Mouse (Mus musculus) MEL-GATA-1-ER (cell line): Measurements from ENCODE around the gene Smim27.
"Not testable (repeated sequence)": the region's sequence is repeated elsewhere in the genome, so short reads cannot be mapped to it uniquely, and the experiment has no call there.

Experiments used
- DNase-seq: peaks from one replicate; pipeline ENCODE4 v3.0.0-alpha.2; 2012; ENCODE audit warnings: low read depth; ENCODE audit errors: extremely low read depth

The Smim27 gene

DNA sequence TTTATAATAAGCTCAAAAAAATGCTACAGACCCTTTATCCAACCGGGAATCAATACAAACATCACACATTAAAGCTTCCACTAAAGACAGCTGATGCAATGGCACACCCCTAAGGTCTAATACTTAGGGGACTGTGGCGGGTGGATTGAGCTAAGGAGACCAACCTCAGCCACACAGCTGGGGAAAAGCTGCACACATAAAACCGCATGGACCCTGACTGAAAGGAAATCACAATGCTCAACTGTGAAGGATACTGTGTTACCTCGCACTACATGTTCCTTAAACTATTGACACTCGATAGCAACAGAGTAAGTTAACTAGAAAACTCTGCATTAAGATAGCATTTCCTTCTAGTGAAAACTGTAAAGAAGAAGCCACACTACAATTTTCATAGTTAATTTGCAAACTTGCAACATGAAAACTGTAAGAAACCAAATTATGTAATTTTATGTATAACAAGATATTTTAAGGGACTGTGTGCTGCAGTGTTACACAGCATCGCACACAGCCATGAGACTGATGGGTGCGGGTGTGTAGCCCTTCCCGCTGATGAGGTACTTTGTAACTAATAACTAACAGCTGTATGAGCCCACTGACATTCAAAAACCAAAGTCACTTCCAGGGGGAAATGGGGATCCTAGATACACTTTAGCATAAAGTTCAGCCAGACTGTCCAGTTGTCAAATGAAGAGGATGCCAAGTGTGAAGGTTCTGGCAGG is 14.8 kb upstream of the Smim27 start:
- no peak for DNase-seq

DNA sequence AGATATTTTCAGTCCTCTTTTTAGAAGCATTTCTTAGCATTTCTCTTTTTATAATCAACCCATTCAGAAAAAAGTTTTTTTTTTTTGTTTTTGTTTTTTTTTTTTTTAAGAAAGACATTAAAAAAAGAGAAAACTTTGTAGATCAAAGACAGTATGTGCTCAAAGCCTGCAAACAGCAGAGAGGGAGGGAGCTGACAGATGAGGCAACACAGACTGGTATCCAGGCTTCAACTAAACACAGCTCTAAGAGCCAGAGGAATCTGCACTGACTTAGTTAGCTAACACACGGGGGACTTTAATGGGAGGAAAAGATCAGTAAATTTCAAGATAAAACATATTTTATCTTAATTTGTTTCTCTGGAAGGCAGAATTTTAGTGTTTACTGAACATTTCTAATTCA is 5.1 kb upstream of the Smim27 start:
- no peak for DNase-seq

- DNase-seq: no peak
Observed at GRCm38 (mm10) chr4:40267681-40268080, 1.7 kb upstream of the Smim27 start.

- peak; percentile 54 for DNase-seq
Observed at GRCm38 (mm10) chr4:40268204-40268813, 1.1 kb upstream of the Smim27 start.

GRCm38 (mm10) chr4:40268835-40269234 is 544 bp upstream of the Smim27 start:
- no peak for DNase-seq

DNA sequence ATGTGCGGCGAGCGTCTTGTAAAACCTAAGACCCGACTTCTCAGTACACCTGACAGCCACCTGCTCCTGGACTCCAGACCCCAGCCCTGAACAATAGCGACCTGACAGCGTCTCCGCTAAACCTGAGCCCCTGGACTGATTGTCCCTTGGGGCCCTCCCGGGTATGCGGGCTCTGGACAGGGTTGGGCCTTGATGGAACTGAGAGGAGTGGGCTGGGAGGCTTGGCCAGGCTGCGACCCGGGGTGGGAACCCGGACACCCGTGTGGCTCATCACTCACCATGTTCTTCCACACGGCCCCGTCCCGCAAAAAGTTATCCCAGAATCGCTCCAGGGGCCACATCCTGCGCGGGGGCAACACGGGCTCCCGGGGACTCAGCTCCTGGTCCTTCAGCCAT is 9.5 kb downstream of the Smim27 start:
- no peak for DNase-seq

DNA sequence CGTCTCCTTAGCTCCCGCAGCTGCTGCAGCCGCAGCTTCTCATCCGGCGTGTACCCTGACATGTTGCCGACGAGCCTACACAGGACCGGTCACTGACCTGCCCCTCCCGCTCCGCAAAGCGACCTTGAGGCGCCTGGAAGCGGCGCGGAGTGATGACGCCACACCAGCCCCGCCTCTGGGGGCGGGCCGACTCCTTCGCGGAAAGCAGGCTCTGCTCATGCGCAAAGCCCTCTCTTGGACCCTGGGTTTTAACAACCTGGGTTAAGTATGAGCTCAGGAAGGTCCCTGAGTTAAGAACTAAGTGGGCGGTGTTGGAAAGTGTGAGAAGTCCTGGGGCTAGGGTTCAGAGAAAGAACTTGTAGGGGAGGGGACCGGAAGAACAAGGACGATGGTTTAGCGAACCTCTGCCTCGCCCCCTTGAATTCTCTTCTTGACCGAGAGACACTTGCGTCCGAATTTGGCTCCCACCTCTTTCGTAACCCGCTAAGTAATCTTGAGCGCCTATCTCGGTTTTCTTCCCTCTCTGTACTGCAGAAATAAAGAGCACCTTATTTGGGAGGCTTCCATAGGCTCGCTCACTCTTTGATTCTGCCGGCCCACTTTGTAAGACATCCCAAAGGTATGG is 10.0 kb downstream of the Smim27 start, which contains the start of gene Ndufb6:
TSS of gene Ndufb6 (minus strand) at position 146 of the 625 bp plus-strand sequence.
- DNase-seq: peak; percentile 92

GRCm38 (mm10) chr4:40285582-40285981 is 16.2 kb downstream of the Smim27 start:
- no peak for DNase-seq

DNA sequence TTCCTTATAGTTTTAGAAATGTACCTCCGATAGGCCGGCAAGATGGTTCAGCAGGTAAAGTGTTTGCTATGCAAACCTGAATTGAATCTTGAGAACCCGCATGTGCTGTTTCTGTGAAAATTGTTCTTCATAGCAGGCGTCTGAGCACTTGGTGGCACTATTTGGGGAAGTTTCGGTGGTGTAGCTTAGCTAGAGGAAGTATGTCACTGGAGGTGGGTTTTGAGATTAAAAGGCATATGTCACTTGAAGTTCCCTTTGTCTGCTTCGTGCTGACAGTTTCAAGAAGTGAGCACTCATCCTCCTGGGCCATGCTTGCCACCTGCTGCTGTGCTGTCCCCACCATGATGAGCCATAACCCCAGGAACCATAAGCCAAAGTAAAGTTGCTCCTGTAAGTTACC is 18.0 kb downstream of the Smim27 start:
- DNase-seq: peak; percentile 77

- no peak for DNase-seq
Observed at GRCm38 (mm10) chr4:40289046-40289445, 19.7 kb downstream of the Smim27 start.

GRCm38 (mm10) chr4:40291511-40291910 is 22.1 kb downstream of the Smim27 start:
- DNase-seq: not testable (repeated sequence)

DNA sequence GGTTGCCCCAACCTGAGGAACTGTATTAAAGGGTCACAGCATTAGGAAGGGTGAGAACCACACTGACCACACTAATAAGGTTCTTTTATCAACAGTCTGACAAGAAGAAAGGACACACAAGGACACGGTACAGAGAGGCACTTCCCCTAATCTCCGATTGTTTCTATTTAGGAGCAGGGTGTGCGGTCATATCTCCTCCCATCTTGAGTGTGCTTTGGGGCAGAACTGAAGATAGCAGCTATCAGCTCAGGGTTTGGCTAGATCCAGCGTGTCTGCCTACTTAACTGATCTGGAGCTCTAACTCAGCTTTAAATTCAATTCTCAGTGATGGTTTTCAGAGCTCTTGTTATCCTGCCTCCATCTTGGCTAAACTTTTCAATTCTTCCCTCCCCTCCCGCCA is 29.8 kb downstream of the Smim27 start:
- DNase-seq: no peak

- peak; percentile 72 for DNase-seq
Observed at GRCm38 (mm10) chr4:40301076-40301789, 31.9 kb downstream of the Smim27 start.

DNA sequence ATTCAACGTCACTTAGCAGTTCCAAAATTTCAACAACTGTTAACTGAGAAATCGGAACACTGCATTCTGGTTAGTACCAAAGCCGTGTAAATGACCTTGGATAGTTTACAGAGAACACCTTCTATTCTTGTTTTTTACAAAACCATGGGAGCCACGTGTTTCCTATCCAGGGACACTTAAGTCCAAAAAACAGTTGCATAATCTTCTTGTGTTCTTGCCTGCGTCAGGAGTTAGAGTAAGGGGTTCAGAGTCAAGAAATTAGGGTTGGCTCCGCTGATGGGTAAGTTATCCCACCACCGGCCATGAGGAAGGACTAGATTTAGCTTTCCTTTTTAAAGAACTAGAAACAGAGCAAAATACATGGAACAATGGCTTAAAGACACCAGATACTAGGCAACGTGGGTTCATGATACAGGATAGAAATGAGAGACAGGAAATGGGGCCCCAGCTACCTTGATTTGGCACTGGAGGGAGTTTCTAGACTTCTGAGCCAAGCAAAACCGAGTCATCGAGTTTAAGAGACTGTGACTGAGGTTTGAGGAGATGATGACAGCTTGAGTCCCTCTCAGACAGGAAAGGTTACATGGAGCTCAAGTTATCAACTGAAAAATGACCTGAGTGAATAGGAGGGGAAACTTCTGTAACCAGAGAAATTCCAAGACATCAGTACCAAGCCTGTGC is 33.2 kb downstream of the Smim27 start:
- DNase-seq: no peak

DNA sequence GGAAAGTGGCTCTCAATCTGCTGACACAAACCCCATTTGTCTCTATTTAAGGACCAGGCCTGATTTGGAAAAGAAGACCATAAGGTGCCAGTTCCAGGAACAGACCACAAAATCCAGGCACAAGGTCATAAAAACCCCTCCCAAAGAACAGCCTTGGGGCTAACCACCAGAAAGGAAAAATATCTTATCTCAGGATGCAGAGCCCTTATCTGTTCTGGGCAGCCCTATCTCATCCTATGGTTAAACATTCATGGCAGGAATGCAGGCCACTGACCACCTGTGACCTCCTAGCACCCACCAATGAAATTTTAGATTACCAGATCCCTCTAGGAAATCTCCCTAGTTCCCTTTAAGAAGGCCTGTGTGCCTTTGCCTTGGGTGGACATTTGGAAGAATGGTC is 40.3 kb downstream of the Smim27 start:
- no peak for DNase-seq

DNA sequence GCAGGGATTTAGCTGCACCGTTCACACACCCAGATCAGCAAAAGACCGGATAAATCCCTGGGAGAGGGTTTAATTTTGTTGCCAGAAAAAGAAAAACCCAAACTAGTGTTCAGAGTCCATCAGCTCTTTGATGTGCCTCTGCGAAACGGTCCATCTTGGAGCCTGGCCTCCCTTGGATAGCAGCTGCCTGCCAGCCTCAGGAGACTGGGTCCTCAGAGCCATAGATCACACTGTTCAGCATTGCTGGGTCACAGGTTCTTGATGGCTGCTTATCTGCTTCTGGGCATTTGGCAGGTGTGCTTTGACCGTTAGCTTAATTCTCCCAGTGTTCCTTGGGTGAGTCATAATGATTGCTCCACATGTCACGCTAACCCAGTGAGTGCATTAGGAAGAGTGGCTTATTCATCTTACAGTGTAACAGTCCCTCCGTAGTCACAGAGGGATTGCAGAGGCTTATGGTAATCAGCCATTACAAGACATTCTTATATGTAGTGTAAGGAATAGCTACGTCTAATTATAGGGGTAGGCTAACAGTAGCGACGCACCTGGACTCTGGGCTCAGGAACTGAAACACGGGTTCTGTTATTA is 41.5 kb downstream of the Smim27 start:
- no peak for DNase-seq

DNA sequence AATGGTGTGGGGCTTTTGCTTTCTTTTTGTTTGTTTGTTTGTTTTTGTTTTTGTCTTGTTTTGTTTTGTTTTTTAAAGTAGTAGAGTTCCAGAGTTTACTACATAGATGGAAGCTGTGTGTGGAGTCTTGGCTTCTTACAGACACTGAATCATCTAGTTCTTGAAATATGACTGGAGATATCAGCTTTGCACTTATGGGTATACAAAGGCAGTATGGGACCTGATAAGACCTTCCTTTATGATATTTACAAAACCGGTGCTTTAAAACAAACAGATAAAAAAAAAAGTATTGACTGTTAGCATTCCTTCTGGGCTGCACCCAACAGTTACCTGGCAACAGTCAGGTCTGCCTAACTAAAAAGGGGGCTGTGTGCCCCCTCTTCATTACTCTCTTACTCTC is 42.8 kb downstream of the Smim27 start:
- no peak for DNase-seq

- peak; percentile 32 for DNase-seq
Observed at GRCm38 (mm10) chr4:40313026-40313425, 43.6 kb downstream of the Smim27 start.

GRCm38 (mm10) chr4:40317404-40317803 is 48.0 kb downstream of the Smim27 start:
- DNase-seq: no peak
